Mouse (Mus musculus) large intestine, adult 2 months (tissue): ENCODE results near the gene Kcnk13. TPM values are rescaled to one million over a fixed set of nuclear protein-coding genes. Genes with fewer than 3 reads are reported as not detected.
A peak's percentile ranks its signal among the peaks of the same experiment; 100 is the strongest.

Experiments
- DNase-seq: peaks from one replicate; pipeline ENCODE4 v3.0.0-alpha.2; 2012; ENCODE audit warnings: low read depth, low spot score
- WGBS: fragments of 180-500 bp; shearing (Covaris S2); methylation state at CpG from one replicate; pipeline ENCODE4 v1.1.7; 2018; 5-methylcytosine and 5-hydroxymethylcytosine counted together
- polyA plus RNA-seq: library from polyadenylated mRNA; depleted of rRNA; stranded (reverse); fragments of >200 nt; gene quantifications from 2 replicates; pipeline ENCODE4 v1.2.3, GENCODE M21; 2012; rRNA removed

Gene Kcnk13
- polyA plus RNA-seq, 1 experiment = 0.27 TPM

DNA sequence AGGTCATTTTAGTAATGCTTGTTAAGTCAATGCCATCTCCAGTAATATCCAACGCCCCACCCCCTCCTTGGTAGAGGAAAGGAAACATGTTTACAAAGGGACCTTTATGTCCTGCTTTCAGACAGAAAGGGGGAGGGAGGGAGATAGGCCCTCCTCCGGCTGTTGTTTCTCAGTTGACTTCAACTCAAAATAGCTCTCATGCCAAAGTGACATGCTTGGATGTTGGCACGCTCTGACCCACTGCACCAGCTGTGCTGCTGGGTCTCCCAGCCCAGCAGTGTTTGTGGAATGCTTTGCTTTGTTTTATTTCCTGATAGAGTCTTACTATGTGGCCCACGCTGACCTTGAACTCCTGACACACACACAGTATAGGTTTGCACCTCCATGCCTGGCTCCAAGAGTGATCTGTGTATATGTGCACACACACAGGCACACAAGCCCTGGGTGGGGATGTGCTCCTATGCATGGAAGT is 108.9 kb downstream of the Kcnk13 start:
- 50% methylated on average over 4 of the region's 4 CpGs for WGBS
- DNase-seq = no peak

GRCm38 (mm10) chr12:100075715-100076114 is 111.4 kb downstream of the Kcnk13 start:
- no peak for DNase-seq
- 61% methylated on average over 4 of the region's 4 CpGs for WGBS

DNA sequence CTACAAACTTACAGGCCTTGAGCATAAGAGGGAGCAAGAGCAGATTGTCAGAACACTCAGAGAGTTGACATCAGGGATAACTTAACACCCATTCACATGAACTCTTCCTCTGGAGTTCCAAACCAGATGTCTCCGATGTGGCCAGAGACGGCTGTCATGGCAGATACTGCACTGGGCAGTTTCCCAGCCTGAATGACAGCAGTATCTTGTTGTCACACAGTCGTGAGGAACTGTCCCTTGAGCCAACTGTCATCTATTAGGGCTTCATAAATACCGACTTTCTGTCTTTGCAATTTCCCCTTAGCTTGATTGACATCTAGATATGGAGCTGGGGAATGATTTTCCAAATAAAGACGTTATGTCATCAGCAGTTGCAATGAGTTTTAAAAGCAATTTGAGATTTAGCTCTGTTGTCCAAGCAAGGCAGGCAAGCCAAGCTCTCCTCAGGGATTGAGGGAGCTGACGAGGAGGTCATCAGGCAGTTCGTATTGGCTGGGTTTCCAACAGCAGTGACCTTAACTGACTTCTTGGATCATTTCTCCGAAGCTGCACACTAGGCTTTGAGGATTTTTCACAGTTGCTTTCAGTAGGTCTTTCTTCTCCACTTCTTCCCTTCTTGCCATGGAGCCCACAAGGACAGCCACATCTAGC is 115.5 kb downstream of the Kcnk13 start:
- no peak for DNase-seq
- WGBS = 68% methylated on average over 8 of the region's 8 CpGs

GRCm38 (mm10) chr12:100088026-100088425 is 123.7 kb downstream of the Kcnk13 start:
- WGBS = 87% methylated on average over 3 of the region's 3 CpGs
- no peak for DNase-seq

GRCm38 (mm10) chr12:100089265-100089664 is 125.0 kb downstream of the Kcnk13 start:
- 83% methylated on average over 5 of the region's 5 CpGs for whole genome bisulfite sequencing
- no peak for DNase-seq

DNA sequence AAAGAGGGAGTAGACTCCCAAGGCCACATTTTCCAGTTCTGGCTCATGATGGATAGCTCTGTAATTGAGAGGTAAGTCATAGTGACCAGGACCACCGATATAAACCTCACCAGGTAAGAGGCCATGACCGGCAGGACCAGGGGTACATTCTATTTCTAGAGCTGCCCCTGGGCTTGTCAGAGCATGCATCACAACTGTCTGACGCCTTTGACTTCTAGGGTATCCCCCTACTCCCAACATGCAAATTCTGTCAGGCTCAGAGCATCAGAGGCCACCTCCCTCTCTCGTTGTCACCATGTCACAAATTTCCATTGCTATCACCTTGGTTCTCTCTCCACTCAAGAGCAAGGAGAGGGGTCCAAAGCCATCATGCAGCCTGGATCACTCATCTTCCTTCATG is 126.5 kb downstream of the Kcnk13 start:
- DNase-seq = no peak
- WGBS = 88% methylated on average over 4 of the region's 4 CpGs

GRCm38 (mm10) chr12:100093046-100093445 is 128.7 kb downstream of the Kcnk13 start:
- DNase-seq = no peak
- 71% methylated on average over 11 of the region's 11 CpGs for WGBS

- 49% methylated on average over 3 of the region's 3 CpGs for WGBS
- DNase-seq = no peak
Measured at GRCm38 (mm10) chr12:100099971-100100706, 135.8 kb downstream of the Kcnk13 start.

DNA sequence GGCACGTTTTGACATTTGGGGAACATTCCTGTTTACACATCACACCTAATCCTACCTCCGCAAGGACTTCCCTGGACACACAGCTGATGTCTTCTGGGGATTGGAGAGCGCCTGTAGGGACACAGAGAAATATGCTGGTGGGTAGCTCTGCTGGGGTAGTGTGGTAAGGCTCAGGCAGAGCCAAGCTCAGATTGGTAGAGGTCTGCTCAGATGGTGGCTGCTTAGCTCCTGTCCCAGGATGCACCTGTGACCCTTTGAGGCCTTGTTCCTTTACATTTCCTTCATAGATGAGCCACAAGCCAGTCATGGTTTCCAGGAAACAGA is 136.4 kb downstream of the Kcnk13 start:
- DNase-seq = no peak
- 63% methylated on average over 3 of the region's 3 CpGs for WGBS

DNA sequence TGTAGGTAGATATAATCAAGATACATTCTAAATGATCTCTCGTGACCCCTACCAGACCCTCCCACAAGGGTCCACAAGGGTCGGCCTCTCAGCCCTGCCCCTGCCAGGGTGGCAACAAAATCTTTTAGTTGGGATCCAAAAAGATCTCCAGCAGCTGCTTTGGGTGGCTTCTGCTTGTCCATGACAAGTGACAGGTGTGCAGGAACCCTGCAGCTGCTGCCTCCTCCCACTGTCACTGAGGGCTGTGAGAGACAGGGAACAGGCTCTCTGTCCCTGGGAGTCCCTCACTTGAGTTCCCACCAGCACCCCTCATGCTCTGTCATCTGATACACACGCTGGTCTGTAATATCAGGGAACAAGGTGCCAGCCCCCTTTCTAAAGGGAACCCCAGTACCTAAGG is 137.4 kb downstream of the Kcnk13 start:
- WGBS = 63% methylated on average over 3 of the region's 3 CpGs
- no peak for DNase-seq

DNA sequence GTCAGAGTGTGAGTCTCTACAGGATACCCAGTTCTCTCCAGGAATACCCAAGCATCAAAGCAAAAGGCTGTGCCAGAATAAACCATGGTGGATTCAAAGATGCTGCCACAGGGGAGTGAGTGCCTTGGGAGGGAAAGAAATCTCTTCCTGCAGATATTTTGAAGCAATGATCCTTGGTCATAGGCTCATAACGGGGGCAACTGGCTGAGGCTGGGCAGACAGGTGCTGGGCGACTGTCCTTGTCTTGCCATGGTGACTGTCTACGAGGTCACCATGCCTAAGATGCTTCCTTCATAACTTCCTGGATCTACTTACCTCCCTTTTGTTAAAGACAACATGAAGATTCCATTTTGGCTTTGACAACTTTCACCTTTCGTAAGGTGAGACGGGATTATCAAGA is 140.2 kb downstream of the Kcnk13 start:
- DNase-seq = no peak
- WGBS = 85% methylated on average over 5 of the region's 5 CpGs

DNA sequence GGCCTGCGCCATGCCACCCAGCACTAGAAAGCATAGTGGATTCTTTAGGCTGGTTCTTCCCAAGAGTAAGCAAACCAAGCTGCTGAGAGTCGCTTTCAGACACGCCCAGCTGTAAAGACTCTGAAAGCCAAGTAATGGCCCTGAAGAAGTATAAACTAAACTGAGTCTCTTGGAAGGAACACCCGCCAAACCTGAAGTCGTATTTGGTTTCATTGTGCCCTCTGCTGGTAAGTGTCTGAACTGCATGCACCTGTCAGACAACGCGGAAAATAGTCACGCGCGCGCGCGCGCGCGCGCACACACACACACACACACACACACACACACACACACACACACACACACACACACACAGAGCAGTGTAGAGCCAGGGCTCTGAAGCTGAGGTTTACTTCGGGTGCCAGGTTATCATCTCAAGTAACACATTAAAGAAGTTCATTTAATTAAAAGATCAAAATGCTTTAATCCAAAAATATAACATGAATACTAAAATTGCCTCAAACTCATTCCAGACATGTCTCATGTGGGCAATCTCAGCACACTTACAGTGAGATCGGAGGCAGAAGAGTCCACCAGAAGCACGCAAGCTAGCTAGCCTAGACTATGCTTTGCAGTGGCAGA is 142.1 kb downstream of the Kcnk13 start:
- 9% methylated on average over 20 of the region's 20 CpGs for WGBS
- peak; percentile 75 for DNase-seq

- WGBS = 52% methylated on average over 4 of the region's 4 CpGs
- no peak for DNase-seq
Measured at GRCm38 (mm10) chr12:100107436-100107835, 143.1 kb downstream of the Kcnk13 start.

GRCm38 (mm10) chr12:100109986-100110696 is 145.8 kb downstream of the Kcnk13 start, which contains the start of gene Psmc1:
TSS of gene Psmc1 (plus strand) at chr12:100110154.
- WGBS = under 1% methylated on average over 58 of the region's 58 CpGs
- peak; percentile 67 for DNase-seq

Other genes starting within 250 kb of the Kcnk13 start
- gene Efcab11, start 80.1 kb upstream of the Kcnk13 start, polyA plus RNA-seq = 0.93 and 1.1 TPM in 2 replicates
- gene Tdp1, start 80.0 kb upstream of the Kcnk13 start, polyA plus RNA-seq = 11.8 and 13.4 TPM in 2 replicates
- 41.6 and 42.8 TPM in 2 replicates for gene Psmc1, start 145.7 kb downstream of the Kcnk13 start, polyA plus RNA-seq
- gene Nrde2, start 195.2 kb downstream of the Kcnk13 start, polyA plus RNA-seq = 5.1 and 8.4 TPM in 2 replicates
- 859 and 1,392 TPM in 2 replicates for gene Calm1, start 234.9 kb downstream of the Kcnk13 start, polyA plus RNA-seq